Mouse (Mus musculus) liver, embryonic 13.5 days (tissue): ENCODE measurements around the gene Meioc. TPM values are rescaled to one million over a fixed set of nuclear protein-coding genes. Genes with fewer than 3 reads are reported as not detected.

ENCODE experiments used
- ATAC-seq: fragments of 200-750 bp; cut with Nextera tagmentation; 2 replicates; pipeline ENCODE4 v1.8.0; 2017; ENCODE audit warnings: low read depth, mild to moderate bottlenecking, moderate number of reproducible peaks, moderate library complexity
- DNase-seq: peaks from one replicate; pipeline ENCODE4 v3.0.0; 2022
- H3K27ac ChIP-seq: fragments of 300-500 bp; sonication (generic); 2 replicates; pipeline ENCODE4 v1.5.1; 2015; ENCODE audit warnings: moderate library complexity, mild to moderate bottlenecking, inconsistent platforms
- H3K27me3 ChIP-seq: fragments of 300-500 bp; sonication (generic); 2 replicates; pipeline ENCODE4 v1.6.1; 2015; ENCODE audit warnings: mild to moderate bottlenecking, inconsistent platforms
- H3K36me3 ChIP-seq: fragments of 300-500 bp; sonication (generic); 2 replicates; pipeline ENCODE4 v1.6.1; 2015; ENCODE audit warnings: mild to moderate bottlenecking, inconsistent platforms
- H3K4me1 ChIP-seq: fragments of 300-500 bp; sonication (generic); replicated peaks from 2 replicates; pipeline ENCODE4 v1.6.1; 2015; ENCODE audit warnings: inconsistent platforms
- H3K4me2 ChIP-seq: fragments of 300-500 bp; sonication (generic); 2 replicates; pipeline ENCODE4 v1.6.1; 2015; ENCODE audit warnings: inconsistent platforms, mild to moderate bottlenecking, moderate library complexity
- H3K4me3 ChIP-seq: fragments of 300-500 bp; sonication (generic); replicated peaks from 2 replicates; pipeline ENCODE4 v1.5.1; 2015; ENCODE audit warnings: mild to moderate bottlenecking, inconsistent platforms
- H3K9ac ChIP-seq: fragments of 300-500 bp; sonication (generic); 2 replicates; pipeline ENCODE4 v1.6.1; 2015; ENCODE audit warnings: mild to moderate bottlenecking, inconsistent platforms
- H3K9me3 ChIP-seq: fragments of 300-500 bp; sonication (generic); replicated peaks from 2 replicates; pipeline ENCODE4 v1.6.1; 2016; ENCODE audit warnings: inconsistent platforms
- WGBS: fragments of 180-500 bp; shearing (Covaris S2); methylation state at CpG from one replicate; pipeline ENCODE4 v1.1.7; 2015; ENCODE audit not compliant: insufficient replicate concordance; 5-methylcytosine and 5-hydroxymethylcytosine counted together
- polyA plus RNA-seq: library from polyadenylated mRNA; unstranded; fragments of >200 nt; fragmentation: Nextera tagmentation; extraction: Ambion mirVana; gene quantifications from 2 replicates; pipeline ENCODE4 v1.2.1, GENCODE M21; 2015

Gene Meioc
- polyA plus RNA-seq, result 0.12 TPM in 1 of 2 replicates, not detected in the other

DNA sequence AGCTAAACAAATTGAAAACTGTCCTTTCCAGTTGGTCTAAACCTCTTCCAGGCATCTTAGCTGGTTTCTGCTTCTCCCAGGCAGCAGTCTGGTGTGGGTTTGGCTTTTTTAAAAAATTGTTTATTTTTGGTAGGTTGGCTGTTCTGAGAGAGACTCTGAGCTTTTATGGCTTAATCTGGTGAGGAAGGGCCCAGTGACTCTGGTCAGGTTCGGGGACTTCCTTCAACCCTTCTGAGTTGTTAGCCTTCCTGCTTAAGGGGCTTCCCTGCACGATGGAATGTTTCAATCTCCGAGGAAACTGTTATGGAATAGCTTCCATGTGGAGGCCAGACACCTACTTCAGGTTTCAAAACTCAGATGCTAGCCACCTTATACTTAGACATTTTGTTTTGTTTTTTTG is at the start of gene Meioc:
Meioc (plus strand) TSS at position 301 of the 400 bp plus-strand sequence.
- WGBS, result 41% methylated on average over 3 of the region's 3 CpGs
- Histone ChIP-seq H3K9ac (no peak within 1 kb of the TSS), H3K4me1 (no peaks in the 10 kb centered on the region), H3K36me3 (no peaks in the 10 kb centered on the region), H3K9me3 (peaks cover 13% of the 10 kb centered on the region; the same call in 1 of the 2 replicates), H3K27me3 (peaks cover 39% of the 10 kb centered on the region), H3K4me3 (no peak within 1 kb of the TSS), H3K4me2 (no peak within 1 kb of the TSS), H3K27ac (no peak within 1 kb of the TSS)
- ATAC-seq (no peak), DNase-seq (no peak)

DNA sequence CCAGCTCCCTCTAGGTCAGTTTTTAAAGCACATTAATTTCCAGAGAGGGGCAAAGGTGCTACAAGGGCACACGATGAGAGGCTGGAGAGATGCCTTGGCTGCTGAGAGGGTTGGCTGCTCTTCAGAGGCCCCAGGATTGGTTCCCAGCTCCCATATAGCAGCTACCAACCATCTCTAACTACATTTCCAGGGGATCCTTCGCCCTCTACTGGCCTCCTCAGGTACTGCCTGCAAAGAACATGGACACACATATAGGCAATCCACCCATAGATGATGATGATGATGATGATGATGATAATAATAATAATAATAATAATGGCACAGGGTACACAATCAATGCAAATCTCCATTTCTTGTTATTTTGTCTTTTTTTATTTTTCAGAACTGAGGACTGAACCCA is 44.1 kb upstream of the Meioc start:
- H3K36me3 ChIP-seq, result 0 out of 2 replicates have a peak, but pooled peaks cover 3% of the 10 kb centered on the region
- DNase-seq (no peak), ATAC-seq (no peak)
- H3K4me2 ChIP-seq, result no peak overlapping the region
- no peaks in the 10 kb centered on the region for H3K4me1 ChIP-seq
- H3K27me3 ChIP-seq, result no peaks in the 10 kb centered on the region
- H3K4me3 ChIP-seq, result no peak overlapping the region
- H3K27ac ChIP-seq, result no peak overlapping the region
- H3K9ac ChIP-seq, result no peak overlapping the region
- 46% methylated on average over 2 of the region's 2 CpGs for WGBS
- peaks cover 3% of the 10 kb centered on the region; the same call in 1 of the 2 replicates for H3K9me3 ChIP-seq

DNA sequence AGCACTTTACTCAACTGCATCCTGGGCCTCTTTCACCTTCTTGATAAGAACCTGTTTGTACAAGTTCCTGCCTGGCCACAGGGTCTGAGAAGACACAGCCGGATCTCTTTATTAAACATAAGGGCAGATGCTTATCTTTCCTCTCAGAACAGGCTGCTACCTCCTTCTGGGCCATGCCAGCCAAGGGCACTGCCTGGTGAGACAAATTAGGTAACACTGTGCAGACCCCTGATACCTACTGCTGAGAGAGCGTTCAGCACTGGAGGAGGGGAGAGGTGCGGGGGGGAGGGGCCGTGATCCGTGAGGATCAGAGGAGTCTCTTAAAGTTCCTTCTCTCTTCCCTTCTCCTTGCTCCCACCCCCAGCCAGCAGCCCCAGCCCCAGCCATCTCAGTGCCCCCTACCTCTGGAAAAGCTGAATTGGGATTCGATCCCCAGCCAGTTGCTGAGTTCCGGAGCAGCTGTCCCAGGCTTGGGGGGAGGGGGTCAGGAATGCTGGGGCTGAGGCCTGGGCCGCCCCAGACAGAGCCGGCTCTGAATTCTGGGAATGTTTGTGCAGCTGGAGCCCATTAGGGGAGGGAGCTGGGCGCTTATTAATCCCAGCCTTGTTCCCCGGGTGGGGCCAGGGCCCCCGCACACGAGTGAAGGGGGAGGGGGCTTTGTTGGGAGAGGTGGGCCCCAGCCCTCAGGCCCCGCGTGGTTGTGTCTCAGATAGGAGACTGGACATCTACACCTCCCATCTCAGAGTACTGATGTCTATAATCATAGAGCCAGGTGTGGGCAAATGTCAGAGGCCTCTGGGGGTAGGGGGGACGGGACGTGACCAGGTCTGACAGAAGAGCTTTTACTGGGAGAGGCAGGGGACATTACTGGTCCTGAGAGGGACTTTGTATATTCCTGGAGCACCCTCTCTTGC is 39.4 kb upstream of the Meioc start:
- Histone ChIP-seq H3K9ac (no peak overlapping the region), H3K9me3 (peaks cover 3% of the 10 kb centered on the region; the same call in 1 of the 2 replicates), H3K4me3 (no peak overlapping the region), H3K4me1 (no peaks in the 10 kb centered on the region), H3K4me2 (peak overlapping the region; percentile 10; the same call in 1 of the 2 replicates), H3K27me3 (no peaks in the 10 kb centered on the region), H3K36me3 (0 out of 2 replicates have a peak, but pooled peaks cover 3% of the 10 kb centered on the region), H3K27ac (0 out of 2 replicates have a peak overlapping the region, but pooled peaks have one; percentile 9)
- ATAC-seq, result no peak
- WGBS, result 38% methylated on average over 17 of the region's 17 CpGs
- no peak for DNase-seq

DNA sequence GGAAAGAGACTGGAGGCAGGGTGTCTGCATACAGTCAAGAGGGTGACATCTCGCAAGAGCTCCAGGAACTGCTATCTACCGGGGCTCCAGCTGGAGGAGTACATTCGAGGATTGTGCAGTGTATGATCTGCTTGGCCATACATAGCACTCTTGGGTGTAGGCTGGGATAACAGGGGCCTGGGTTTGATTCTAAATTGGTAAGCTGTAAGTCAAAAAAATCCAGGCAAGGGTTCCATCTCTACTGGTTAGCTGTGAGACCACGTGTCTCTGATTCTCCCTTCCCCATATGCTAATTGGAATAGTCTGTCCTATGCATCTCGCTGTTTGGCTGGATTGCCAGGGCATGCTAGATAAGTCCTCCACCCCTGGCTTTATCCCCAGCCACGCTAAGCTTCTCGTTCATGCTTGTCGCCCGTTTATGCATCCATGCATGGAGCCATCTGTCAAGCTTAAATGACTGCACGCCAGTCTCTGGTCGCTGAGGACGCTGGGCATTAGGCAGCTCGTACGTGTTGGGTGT is 38.6 kb upstream of the Meioc start:
- DNase-seq (no peak), ATAC-seq (no peak)
- H3K27ac ChIP-seq, result 0 out of 2 replicates have a peak overlapping the region, but pooled peaks have one; percentile 9
- no peak overlapping the region for H3K4me3 ChIP-seq
- H3K9me3 ChIP-seq, result no peaks in the 10 kb centered on the region
- H3K4me1 ChIP-seq, result no peaks in the 10 kb centered on the region
- WGBS, result 61% methylated on average over 14 of the region's 14 CpGs
- no peaks in the 10 kb centered on the region for H3K36me3 ChIP-seq
- H3K4me2 ChIP-seq, result no peak overlapping the region
- H3K9ac ChIP-seq, result no peak overlapping the region
- H3K27me3 ChIP-seq, result no peaks in the 10 kb centered on the region

DNA sequence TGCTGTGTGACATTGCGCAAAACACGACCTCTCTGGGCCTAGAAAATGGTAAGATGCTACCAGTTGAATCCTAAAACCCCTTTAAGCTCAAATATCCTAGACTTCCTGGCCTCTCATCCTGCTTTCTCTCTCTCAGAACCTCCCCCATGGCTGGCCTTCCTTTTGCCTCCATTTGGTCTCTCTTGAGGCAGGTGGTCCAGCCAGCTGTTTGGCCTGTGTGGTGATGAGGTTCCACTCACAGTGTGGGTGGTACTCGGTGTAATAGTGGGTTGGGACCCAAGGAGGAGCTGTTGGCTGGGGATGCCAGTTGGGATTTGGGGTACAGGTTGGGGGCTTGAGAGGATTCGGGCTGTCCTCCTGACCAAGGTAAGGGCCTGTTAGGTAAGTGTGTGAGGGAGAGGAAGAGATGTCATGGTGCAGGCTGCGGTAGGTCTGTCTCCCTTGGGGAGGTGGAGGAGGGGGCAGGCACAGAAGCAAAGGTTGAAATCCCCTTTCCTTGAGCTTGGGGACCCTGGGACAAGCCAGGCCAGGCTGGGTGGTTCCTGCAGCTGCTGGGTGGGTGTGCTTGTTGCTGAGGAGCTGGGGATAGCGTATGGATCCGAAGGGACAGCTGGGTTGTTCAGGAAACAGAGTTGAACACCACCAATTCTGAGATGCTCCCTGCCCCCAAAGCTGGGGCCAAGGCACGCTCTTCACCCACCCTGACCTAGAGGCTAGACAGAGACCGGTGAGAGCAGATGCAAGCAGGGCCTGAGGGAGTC is 36.2 kb upstream of the Meioc start:
- ATAC-seq, result no peak
- DNase-seq, result no peak
- Histone ChIP-seq H3K36me3 (no peaks in the 10 kb centered on the region), H3K4me1 (0 out of 2 replicates have a peak, but pooled peaks cover under 1% of the 10 kb centered on the region), H3K9me3 (no peaks in the 10 kb centered on the region; the same call in 1 of the 2 replicates), H3K4me2 (no peak overlapping the region), H3K9ac (no peak overlapping the region), H3K27me3 (peaks cover 3% of the 10 kb centered on the region), H3K27ac (no peak overlapping the region), H3K4me3 (no peak overlapping the region)
- 72% methylated on average over 9 of the region's 9 CpGs for WGBS

DNA sequence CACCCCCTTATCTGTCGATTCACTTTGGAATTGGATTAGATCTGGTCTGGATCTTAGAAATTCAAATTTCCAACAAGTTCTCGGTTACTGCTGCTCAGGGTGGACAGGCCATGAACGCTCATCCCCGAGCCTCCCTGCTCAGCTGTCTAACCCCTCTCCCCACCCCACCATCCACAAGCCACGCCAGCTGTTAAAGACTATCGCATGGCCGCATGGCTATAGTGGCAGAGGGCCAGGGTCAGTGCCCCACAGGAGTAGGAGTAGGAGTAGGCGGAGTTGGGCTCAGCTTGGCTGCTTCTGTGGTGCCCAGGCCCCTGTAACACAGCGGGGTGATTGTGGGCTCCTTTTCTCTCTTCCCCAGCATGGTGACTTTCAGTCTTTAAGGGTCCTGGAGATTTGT is 35.0 kb upstream of the Meioc start:
- Histone ChIP-seq H3K4me1 (peaks cover 5% of the 10 kb centered on the region; the same call in 1 of the 2 replicates), H3K9ac (no peak overlapping the region), H3K27ac (no peak overlapping the region), H3K36me3 (no peaks in the 10 kb centered on the region), H3K9me3 (no peaks in the 10 kb centered on the region; the same call in 1 of the 2 replicates), H3K4me2 (no peak overlapping the region), H3K4me3 (no peak overlapping the region), H3K27me3 (peaks cover 15% of the 10 kb centered on the region)
- DNase-seq (no peak), ATAC-seq (no peak)
- WGBS, result 74% methylated on average over 9 of the region's 9 CpGs

DNA sequence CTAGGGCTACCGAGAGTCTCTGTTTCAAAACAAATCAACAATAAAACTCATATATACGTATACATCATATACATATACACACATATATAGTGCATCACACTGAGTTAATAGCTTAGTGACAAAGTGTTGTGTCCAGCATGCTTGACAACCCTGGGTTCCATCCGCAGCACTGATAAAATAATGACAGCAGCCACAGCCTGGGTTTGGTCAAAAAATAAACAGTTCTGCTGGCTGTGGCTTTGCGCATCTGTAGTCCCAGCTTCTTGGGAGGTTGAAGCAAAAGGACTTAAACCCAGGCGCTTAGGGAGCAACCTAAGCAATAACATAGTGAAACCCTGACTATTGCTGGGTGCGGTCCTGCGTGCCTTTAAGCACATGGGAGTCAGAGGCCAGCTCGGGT is 34.1 kb upstream of the Meioc start:
- Histone ChIP-seq H3K27me3 (peaks cover 19% of the 10 kb centered on the region), H3K4me3 (no peak overlapping the region), H3K4me1 (peaks cover 5% of the 10 kb centered on the region; the same call in 1 of the 2 replicates), H3K9ac (no peak overlapping the region), H3K36me3 (no peaks in the 10 kb centered on the region), H3K27ac (no peak overlapping the region), H3K9me3 (no peaks in the 10 kb centered on the region; the same call in 1 of the 2 replicates), H3K4me2 (no peak overlapping the region)
- no peak for DNase-seq
- WGBS, result 66% methylated on average over 8 of the region's 8 CpGs
- no peak for ATAC-seq

DNA sequence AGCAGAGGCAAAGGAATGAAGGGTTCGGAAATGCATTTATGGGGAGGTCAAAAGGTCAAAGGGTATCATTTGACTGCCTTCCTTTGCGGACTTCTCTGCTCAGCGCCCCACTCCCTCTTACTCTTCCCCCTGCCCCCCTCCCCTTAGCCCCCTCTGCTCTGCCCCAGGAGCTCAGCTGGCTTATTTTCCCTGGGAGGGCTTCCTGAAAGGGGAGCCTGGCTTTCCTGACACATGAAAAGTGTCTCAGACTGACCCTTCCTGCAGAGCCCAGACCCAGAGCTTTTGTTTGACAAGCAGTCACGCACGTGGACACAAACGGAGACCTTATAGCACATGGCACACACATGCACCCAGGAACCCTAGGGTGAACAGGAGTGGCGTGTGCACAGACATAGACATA is 32.8 kb upstream of the Meioc start:
- Histone ChIP-seq H3K27me3 (peaks cover 19% of the 10 kb centered on the region), H3K4me2 (no peak overlapping the region), H3K9me3 (no peaks in the 10 kb centered on the region; the same call in 1 of the 2 replicates), H3K4me1 (peaks cover 5% of the 10 kb centered on the region; the same call in 1 of the 2 replicates), H3K4me3 (no peak overlapping the region), H3K9ac (no peak overlapping the region), H3K36me3 (no peaks in the 10 kb centered on the region), H3K27ac (no peak overlapping the region)
- DNase-seq, result no peak
- no peak for ATAC-seq
- 40% methylated on average over 7 of the region's 7 CpGs for WGBS

DNA sequence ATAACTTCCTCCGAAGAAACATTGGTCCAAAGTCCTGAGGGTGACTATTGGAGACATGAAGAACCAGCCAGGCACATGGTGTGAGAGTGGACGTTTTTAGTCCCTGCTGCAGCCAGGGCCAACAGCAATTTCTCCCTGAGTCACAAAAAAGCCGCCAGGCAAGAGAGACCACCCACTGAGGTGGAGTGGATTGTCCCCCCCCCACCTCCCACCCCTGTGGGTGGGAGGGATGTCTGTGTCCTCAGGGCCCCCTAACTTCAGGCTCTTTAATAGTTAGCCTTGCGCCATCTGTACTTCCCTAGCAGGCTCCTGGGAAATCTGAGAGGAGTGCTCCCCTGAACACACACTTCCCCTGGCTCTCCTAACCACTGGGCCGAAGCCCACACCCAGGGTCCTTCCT is 32.3 kb upstream of the Meioc start:
- Histone ChIP-seq H3K4me3 (no peak overlapping the region), H3K4me1 (peaks cover 5% of the 10 kb centered on the region; the same call in 1 of the 2 replicates), H3K9me3 (no peaks in the 10 kb centered on the region; the same call in 1 of the 2 replicates), H3K36me3 (no peaks in the 10 kb centered on the region), H3K27me3 (peaks cover 19% of the 10 kb centered on the region), H3K27ac (no peak overlapping the region), H3K9ac (no peak overlapping the region), H3K4me2 (no peak overlapping the region)
- DNase-seq (no peak), ATAC-seq (no peak)
- WGBS, result 63% methylated on average over 5 of the region's 5 CpGs

DNA sequence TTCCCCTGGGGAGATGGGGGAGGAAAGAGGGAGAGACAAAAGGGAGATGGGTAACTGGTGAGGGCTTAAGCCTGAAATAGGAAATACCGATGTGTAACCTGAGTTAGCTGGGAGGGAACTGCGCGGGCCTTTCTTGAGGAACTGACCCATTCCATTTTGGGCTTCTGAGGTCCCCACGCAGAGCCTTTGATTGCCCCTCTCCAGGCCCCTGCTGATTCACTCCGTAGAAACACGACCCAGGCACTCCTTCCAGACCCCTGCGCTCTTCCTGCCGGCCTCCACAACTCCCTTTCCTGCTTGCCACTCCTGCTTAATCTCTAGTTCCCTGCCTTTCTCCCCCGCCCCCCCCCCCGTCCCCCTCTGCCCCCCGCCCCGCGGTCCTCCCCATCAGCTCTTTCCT is 30.8 kb upstream of the Meioc start:
- Histone ChIP-seq H3K27ac (no peak overlapping the region), H3K4me3 (0 out of 2 replicates have a peak overlapping the region, but pooled peaks have one; percentile 9), H3K4me2 (peak overlapping the region; percentile 48), H3K9ac (no peak overlapping the region), H3K4me1 (peaks cover 5% of the 10 kb centered on the region; the same call in 1 of the 2 replicates), H3K27me3 (peaks cover 21% of the 10 kb centered on the region), H3K36me3 (no peaks in the 10 kb centered on the region), H3K9me3 (no peaks in the 10 kb centered on the region; the same call in 1 of the 2 replicates)
- ATAC-seq (no peak), DNase-seq (no peak)
- WGBS, result 7% methylated on average over 11 of the region's 13 CpGs
